ENCODE assay signal across 25 mouse cellular contexts in the genomic region with DNA sequence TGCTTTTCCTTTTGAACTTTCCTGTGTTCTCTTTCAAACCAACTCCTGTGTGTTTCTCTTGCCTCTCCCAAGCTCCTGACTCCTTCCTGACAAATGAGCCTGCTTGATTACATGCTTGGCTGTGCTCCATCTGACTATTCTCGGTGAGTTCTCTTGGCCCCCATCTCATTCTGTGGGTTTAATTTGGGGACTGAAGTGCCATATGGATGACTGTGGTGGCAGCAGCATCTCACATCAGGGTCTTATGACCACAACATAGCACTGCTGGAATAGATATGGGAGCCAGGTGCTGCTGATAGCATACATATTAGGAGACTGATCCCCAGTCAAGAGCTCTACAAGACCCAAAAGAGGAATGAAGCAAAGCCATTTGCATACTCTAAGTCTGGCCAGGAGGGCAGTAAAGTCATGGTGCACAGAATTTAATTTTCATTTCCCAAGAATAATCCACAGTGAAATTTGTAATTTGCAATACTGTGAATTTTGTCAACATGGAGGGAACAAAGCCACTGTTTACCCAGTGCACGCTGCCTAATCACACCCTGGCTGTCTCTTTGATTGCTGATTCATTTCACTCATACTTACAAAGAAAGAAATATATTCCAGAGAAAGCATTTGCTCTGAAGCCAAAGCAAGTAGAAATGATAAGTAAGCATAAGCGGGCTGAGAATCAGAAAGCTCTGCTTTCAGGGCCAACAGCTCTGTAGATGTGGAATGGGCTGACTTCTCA.
DNase-seq lines count a peak whose midpoint lies in the region; ATAC-seq and TF ChIP-seq lines count a peak whose summit lies in the region.
"Had no signal": no experiment of that assay in that cellular context is flagged by ENCODE, and none has a peak within 500 bp of the region (broad histone marks: within the 10 kb centered on the region; RNA-seq: fewer than 3 reads in every experiment).

No protein-coding gene starts in this region.

- H3K9ac ChIP-seq in forebrain, embryonic 15.5 days (replicated peaks): no peak overlapping the region
- no peak overlapping the region for H3K9ac ChIP-seq in forebrain, embryonic 12.5 days
- no peak overlapping the region for H3K9ac ChIP-seq in midbrain, embryonic 13.5 days (replicated peaks)
- H3K9ac ChIP-seq in midbrain, embryonic 14.5 days (replicated peaks; ENCODE audit: low read length): no peak overlapping the region
- H3K9ac ChIP-seq in forebrain, postnatal 0 days: no peak overlapping the region
- no peak overlapping the region for H3K9ac ChIP-seq in liver, embryonic 12.5 days
- H3K9ac ChIP-seq: heart, embryonic 15.5 days had no signal

- peak; percentile 46; the same call in 1 of the 2 replicates for ATAC-seq in forebrain, embryonic 15.5 days (replicated peaks)
- no peak for ATAC-seq in forebrain, embryonic 12.5 days (ENCODE audit: low FRiP score)
- peak; percentile 27; the same call in 1 of the 2 replicates for ATAC-seq in midbrain, embryonic 13.5 days
- ATAC-seq in midbrain, embryonic 14.5 days (ENCODE audit: low FRiP score, low TSS enrichment): no peak
- peak; percentile 64; the same call in 1 of the 2 replicates for ATAC-seq in forebrain, postnatal 0 days
- no peak for ATAC-seq in liver, embryonic 12.5 days
- ATAC-seq: Patski had no signal

- no peak overlapping the region for H3K4me2 ChIP-seq in forebrain, embryonic 15.5 days (replicated peaks)
- H3K4me2 ChIP-seq in forebrain, embryonic 12.5 days: no peak overlapping the region
- no peak overlapping the region for H3K4me2 ChIP-seq in midbrain, embryonic 13.5 days (replicated peaks)
- no peak overlapping the region for H3K4me2 ChIP-seq in midbrain, embryonic 14.5 days (ENCODE audit: low read length)
- H3K4me2 ChIP-seq in forebrain, postnatal 0 days (ENCODE audit: low read depth): no peak overlapping the region
- no peak overlapping the region for H3K4me2 ChIP-seq in liver, embryonic 12.5 days
- H3K4me2 ChIP-seq: heart, embryonic 15.5 days had no signal

- 52% methylated on average over 3 of the region's 3 CpGs for WGBS in forebrain, embryonic 15.5 days
- WGBS in forebrain, embryonic 12.5 days: 91% methylated on average over 3 of the region's 3 CpGs
- 84% methylated on average over 3 of the region's 3 CpGs for WGBS in midbrain, embryonic 13.5 days
- WGBS in midbrain, embryonic 14.5 days: 89% methylated on average over 3 of the region's 3 CpGs
- 38% methylated on average over 3 of the region's 3 CpGs for whole genome bisulfite sequencing in forebrain, postnatal 0 days
- 58% methylated on average over 3 of the region's 3 CpGs for WGBS in liver, embryonic 12.5 days (ENCODE audit: insufficient replicate concordance)

- no peaks in the 10 kb centered on the region for H3K27me3 ChIP-seq in forebrain, embryonic 15.5 days
- no peaks in the 10 kb centered on the region for H3K27me3 ChIP-seq in forebrain, embryonic 12.5 days
- H3K27me3 ChIP-seq in midbrain, embryonic 13.5 days: no peaks in the 10 kb centered on the region
- H3K27me3 ChIP-seq in midbrain, embryonic 14.5 days (ENCODE audit: control insufficient read depth, insufficient read depth, low read length): no peaks in the 10 kb centered on the region
- no peaks in the 10 kb centered on the region for H3K27me3 ChIP-seq in forebrain, postnatal 0 days (ENCODE audit: insufficient read depth, low read length)
- no peaks in the 10 kb centered on the region for H3K27me3 ChIP-seq in liver, embryonic 12.5 days (replicated peaks)
- H3K27me3 ChIP-seq: CH12.LX; heart, embryonic 15.5 days had no signal

- no peaks in the 10 kb centered on the region for H3K9me3 ChIP-seq in forebrain, embryonic 15.5 days
- H3K9me3 ChIP-seq in forebrain, embryonic 12.5 days: no peaks in the 10 kb centered on the region
- H3K9me3 ChIP-seq in midbrain, embryonic 13.5 days: no peaks in the 10 kb centered on the region
- H3K9me3 ChIP-seq in midbrain, embryonic 14.5 days (ENCODE audit: control insufficient read depth, low read length): no peaks in the 10 kb centered on the region
- no peaks in the 10 kb centered on the region for H3K9me3 ChIP-seq in forebrain, postnatal 0 days (ENCODE audit: low read length)
- no peaks in the 10 kb centered on the region for H3K9me3 ChIP-seq in liver, embryonic 12.5 days (replicated peaks)
- H3K9me3 ChIP-seq: G1E; heart, embryonic 15.5 days; limb, embryonic 10.5 days had no signal

- 0 out of 2 replicates have a peak overlapping the region, but pooled peaks have one; percentile 46 for H3K27ac ChIP-seq in forebrain, embryonic 15.5 days (replicated peaks)
- H3K27ac ChIP-seq in forebrain, embryonic 12.5 days: no peak overlapping the region
- no peak overlapping the region for H3K27ac ChIP-seq in midbrain, embryonic 13.5 days
- H3K27ac ChIP-seq in midbrain, embryonic 14.5 days (replicated peaks; ENCODE audit: low read depth, low read length): no peak overlapping the region
- no peak overlapping the region for H3K27ac ChIP-seq in forebrain, postnatal 0 days (ENCODE audit: low read depth, low read length)
- no peak overlapping the region for H3K27ac ChIP-seq in liver, embryonic 12.5 days
- H3K27ac ChIP-seq: heart, embryonic 15.5 days; kidney, postnatal 0 days; left cerebral cortex, adult 2 months; limb, embryonic 10.5 days had no signal

- no peak for TF ChIP-seq CTCF in forebrain, postnatal 0 days (IDR thresholded peaks at IDR 0.05; ENCODE audit: low read depth)

- H3K4me3 ChIP-seq in forebrain, embryonic 15.5 days: no peak overlapping the region
- no peak overlapping the region for H3K4me3 ChIP-seq in forebrain, embryonic 12.5 days (replicated peaks)
- no peak overlapping the region for H3K4me3 ChIP-seq in midbrain, embryonic 13.5 days (replicated peaks)
- H3K4me3 ChIP-seq in midbrain, embryonic 14.5 days (replicated peaks; ENCODE audit: low read depth, low read length): no peak overlapping the region
- H3K4me3 ChIP-seq in forebrain, postnatal 0 days (ENCODE audit: low read depth, low read length): no peak overlapping the region
- H3K4me3 ChIP-seq in liver, embryonic 12.5 days: no peak overlapping the region
- H3K4me3 ChIP-seq: heart, embryonic 15.5 days; left cerebral cortex, adult 2 months; limb, embryonic 10.5 days had no signal

- H3K36me3 ChIP-seq in forebrain, embryonic 15.5 days: no peaks in the 10 kb centered on the region
- no peaks in the 10 kb centered on the region for H3K36me3 ChIP-seq in forebrain, embryonic 12.5 days (replicated peaks)
- no peaks in the 10 kb centered on the region for H3K36me3 ChIP-seq in midbrain, embryonic 13.5 days
- H3K36me3 ChIP-seq in midbrain, embryonic 14.5 days (ENCODE audit: control insufficient read depth, insufficient read depth, low read length): no peaks in the 10 kb centered on the region
- H3K36me3 ChIP-seq in forebrain, postnatal 0 days (ENCODE audit: insufficient read depth): no peaks in the 10 kb centered on the region
- H3K36me3 ChIP-seq in liver, embryonic 12.5 days: no peaks in the 10 kb centered on the region
- H3K36me3 ChIP-seq: G1E; heart, embryonic 15.5 days; limb, embryonic 10.5 days had no signal

- peaks cover 6% of the 10 kb centered on the region; the same call in 1 of the 2 replicates for H3K4me1 ChIP-seq in forebrain, embryonic 15.5 days
- H3K4me1 ChIP-seq in forebrain, embryonic 12.5 days: no peaks in the 10 kb centered on the region
- H3K4me1 ChIP-seq in midbrain, embryonic 13.5 days (replicated peaks): no peaks in the 10 kb centered on the region
- no peaks in the 10 kb centered on the region for H3K4me1 ChIP-seq in midbrain, embryonic 14.5 days (ENCODE audit: control insufficient read depth, insufficient read depth, low read length)
- peaks cover 5% of the 10 kb centered on the region; the same call in 1 of the 2 replicates for H3K4me1 ChIP-seq in forebrain, postnatal 0 days (ENCODE audit: insufficient read depth)
- H3K4me1 ChIP-seq in liver, embryonic 12.5 days: no peaks in the 10 kb centered on the region
- H3K4me1 ChIP-seq: heart, embryonic 15.5 days; limb, embryonic 10.5 days had no signal

- no peak for DNase-seq in midbrain, embryonic 14.5 days
- DNase-seq in forebrain, postnatal 0 days: peak; percentile 26
- DNase-seq in layer of hippocampus, adult 9-10 months (ENCODE audit: low spot score): no peak
- DNase-seq: adrenal gland, adult 2 months; B cell, adult 2 months; cerebellum, adult 9-10 months; gastrocnemius, postnatal 36 days; heart, postnatal 36 days; kidney, adult 2 months; liver; lung, postnatal 4 days; retina, postnatal 1 day; right cerebral cortex, postnatal 25 days; thymus, postnatal 14 days had no signal

Comparison
In these comparisons a context has a peak if more than half of its experiments do, and no peak if none do; other contexts are left out.
1. ATAC-seq: peak in forebrain, embryonic 15.5 days (single experiment), midbrain, embryonic 13.5 days (single experiment) and forebrain, postnatal 0 days (single experiment); none in forebrain, embryonic 12.5 days (single experiment), midbrain, embryonic 14.5 days (single experiment) and liver, embryonic 12.5 days (single experiment).